Mouse (Mus musculus) urinary bladder, adult 18-20 months (tissue): ENCODE results near the gene Neurl1a.
A peak's percentile ranks its signal among the peaks of the same experiment; 100 is the strongest.

Source experiments
- DNase-seq, 2 experiments: peaks; one replicate each; pipeline ENCODE4 v3.0.0; 2022; ENCODE audit warnings: low spot score in 2 of 2, mixed read lengths in 2 of 2

Neurl1a gene

GRCm38 (mm10) chr19:47242227-47242626 is 63.6 kb downstream of the Neurl1a start:
- no peak for DNase-seq

- DNase-seq, result no peak
Measured at GRCm38 (mm10) chr19:47245512-47245911, 66.9 kb downstream of the Neurl1a start.

- DNase-seq, result no peak
Measured at GRCm38 (mm10) chr19:47247791-47248190, 69.2 kb downstream of the Neurl1a start.

- no peak for DNase-seq
Measured at GRCm38 (mm10) chr19:47248296-47248695, 69.7 kb downstream of the Neurl1a start.

- no peak for DNase-seq
Measured at GRCm38 (mm10) chr19:47248906-47249568, 70.4 kb downstream of the Neurl1a start.

- DNase-seq, result no peak
Measured at GRCm38 (mm10) chr19:47250931-47251330, 72.3 kb downstream of the Neurl1a start.

GRCm38 (mm10) chr19:47253053-47253628 is 74.5 kb downstream of the Neurl1a start:
- DNase-seq, result no peak

GRCm38 (mm10) chr19:47255036-47255435 is 76.4 kb downstream of the Neurl1a start:
- no peak for DNase-seq

GRCm38 (mm10) chr19:47255919-47256318 is 77.3 kb downstream of the Neurl1a start:
- no peak for DNase-seq

- DNase-seq, result no peak
Measured at GRCm38 (mm10) chr19:47259581-47259980, 81.0 kb downstream of the Neurl1a start.

GRCm38 (mm10) chr19:47261196-47261595 is 82.6 kb downstream of the Neurl1a start:
- no peak for DNase-seq

GRCm38 (mm10) chr19:47263621-47264020 is 85.0 kb downstream of the Neurl1a start:
- DNase-seq, result no peak

- DNase-seq, result peak; percentile 43 to 55
Measured at GRCm38 (mm10) chr19:47264322-47265092, 85.9 kb downstream of the Neurl1a start.

- no peak for DNase-seq
Measured at GRCm38 (mm10) chr19:47266070-47266801, 87.6 kb downstream of the Neurl1a start.

GRCm38 (mm10) chr19:47267066-47267465 is 88.4 kb downstream of the Neurl1a start:
- DNase-seq, result no peak

GRCm38 (mm10) chr19:47269729-47270128 is 91.1 kb downstream of the Neurl1a start:
- DNase-seq, result no peak

- no peak for DNase-seq
Measured at GRCm38 (mm10) chr19:47270520-47270919, 91.9 kb downstream of the Neurl1a start.

- DNase-seq, result no peak
Measured at GRCm38 (mm10) chr19:47276730-47277129, 98.1 kb downstream of the Neurl1a start.

GRCm38 (mm10) chr19:47279372-47279771 is 100.8 kb downstream of the Neurl1a start:
- DNase-seq, result no peak

GRCm38 (mm10) chr19:47279788-47280532 is 101.3 kb downstream of the Neurl1a start:
- DNase-seq, result peak; percentile 45 to 80

GRCm38 (mm10) chr19:47280894-47281293 is 102.3 kb downstream of the Neurl1a start:
- no peak for DNase-seq
